Mouse (Mus musculus): ENCODE results near the gene Skiv2l.

GRCm38 (mm10) chr17:34836155-34836855 is 13.7 kb downstream of the Skiv2l start:
- TF ChIP-seq ZC3H11A (IDR thresholded peaks at IDR 0.05; ENCODE audit: borderline replicate concordance, low read depth, low read length), result no peak
- no peak for TF ChIP-seq MAFK (IDR thresholded peaks at IDR 0.05; ENCODE audit: insufficient read depth, low read depth, low read length)
- no peak for TF ChIP-seq ZNF384 (IDR thresholded peaks at IDR 0.05; ENCODE audit: low read depth, low read length)
- TF ChIP-seq HCFC1 (IDR thresholded peaks at IDR 0.05; ENCODE audit: borderline replicate concordance, insufficient read depth, low read length), result no peak

Data from ES-E14 (cell line).